Mouse (Mus musculus) hindbrain, embryonic 12.5 days (tissue): ENCODE measurements around the gene Ncs1. TPM values are rescaled to one million over a fixed set of nuclear protein-coding genes. Genes with fewer than 3 reads are reported as not detected.

Experiments
- ATAC-seq: fragments of 200-750 bp; cut with Nextera tagmentation; 2 replicates; pipeline ENCODE4 v1.8.0; 2017; ENCODE audit warnings: moderate TSS enrichment; ENCODE audit not compliant: low FRiP score
- H3K27ac ChIP-seq: fragments of 300-500 bp; sonication (generic); 2 replicates; pipeline ENCODE4 v1.5.1; 2016; ENCODE audit warnings: mild to moderate bottlenecking
- H3K27me3 ChIP-seq: fragments of 300-500 bp; sonication (generic); 2 replicates; pipeline ENCODE4 v1.6.1; 2016; ENCODE audit warnings: mild to moderate bottlenecking
- H3K36me3 ChIP-seq: fragments of 300-500 bp; sonication (generic); 2 replicates; pipeline ENCODE4 v1.6.1; 2016; ENCODE audit warnings: mild to moderate bottlenecking
- H3K4me1 ChIP-seq: fragments of 300-500 bp; sonication (generic); 2 replicates; pipeline ENCODE4 v1.6.1; 2016
- H3K4me2 ChIP-seq: fragments of 300-500 bp; sonication (generic); replicated peaks from 2 replicates; pipeline ENCODE4 v1.6.1; 2016; ENCODE audit warnings: mild to moderate bottlenecking
- H3K4me3 ChIP-seq: fragments of 300-500 bp; sonication (generic); 2 replicates; pipeline ENCODE4 v1.5.1; 2016; ENCODE audit warnings: mild to moderate bottlenecking
- H3K9ac ChIP-seq: fragments of 300-500 bp; sonication (generic); 2 replicates; pipeline ENCODE4 v1.6.1; 2016; ENCODE audit warnings: mild to moderate bottlenecking, moderate library complexity
- H3K9me3 ChIP-seq: fragments of 300-500 bp; sonication (generic); replicated peaks from 2 replicates; pipeline ENCODE4 v1.6.1; 2016; ENCODE audit warnings: mild to moderate bottlenecking
- WGBS: fragments of 180-500 bp; shearing (Covaris S2); methylation state at CpG from one replicate; pipeline ENCODE4 v1.1.7; 2016; 5-methylcytosine and 5-hydroxymethylcytosine counted together
- polyA plus RNA-seq: library from polyadenylated mRNA; unstranded; fragments of >200 nt; fragmentation: Nextera tagmentation; extraction: Ambion mirVana; gene quantifications from 2 replicates; pipeline ENCODE4 v1.2.1, GENCODE M21; 2016

Gene Ncs1
- polyA plus RNA-seq, 1 experiment from 2014 or later = 107 TPM

- Histone ChIP-seq H3K4me3 (no peak overlapping the region), H3K9ac (peak overlapping the region; percentile 43; the same call in 1 of the 2 replicates), H3K9me3 (no peaks in the 10 kb centered on the region), H3K27ac (peak overlapping the region; percentile 71), H3K27me3 (no peaks in the 10 kb centered on the region), H3K36me3 (no peaks in the 10 kb centered on the region), H3K4me1 (peaks cover 71% of the 10 kb centered on the region), H3K4me2 (no peak overlapping the region; the same call in 1 of the 2 replicates)
- 50% methylated on average over 10 of the region's 10 CpGs for WGBS
- ATAC-seq = peak; percentile 12; the same call in 1 of the 2 replicates
These were observed 18.2 kb downstream of the Ncs1 start for GRCm38 (mm10) chr2:31263746-31264378.

GRCm38 (mm10) chr2:31267447-31267846 is 21.8 kb downstream of the Ncs1 start:
- peak; percentile 59 for ATAC-seq
- H3K4me3 ChIP-seq = no peak overlapping the region
- peaks cover 66% of the 10 kb centered on the region for H3K4me1 ChIP-seq
- H3K4me2 ChIP-seq = peak overlapping the region; percentile 12; the same call in 1 of the 2 replicates
- H3K27ac ChIP-seq = peak overlapping the region; percentile 71
- no peaks in the 10 kb centered on the region for H3K27me3 ChIP-seq
- no peak overlapping the region for H3K9ac ChIP-seq
- H3K9me3 ChIP-seq = no peaks in the 10 kb centered on the region
- no peaks in the 10 kb centered on the region for H3K36me3 ChIP-seq
- WGBS = 28% methylated on average over 6 of the region's 6 CpGs

- WGBS = 40% methylated on average over 5 of the region's 5 CpGs
- no peaks in the 10 kb centered on the region for H3K36me3 ChIP-seq
- ATAC-seq = no peak
- H3K9me3 ChIP-seq = no peaks in the 10 kb centered on the region
- H3K27me3 ChIP-seq = no peaks in the 10 kb centered on the region
- H3K27ac ChIP-seq = peak overlapping the region; percentile 71; the same call in 1 of the 2 replicates
- no peak overlapping the region for H3K4me2 ChIP-seq
- no peak overlapping the region for H3K9ac ChIP-seq
- peaks cover 54% of the 10 kb centered on the region for H3K4me1 ChIP-seq
- no peak overlapping the region for H3K4me3 ChIP-seq
These were observed 23.0 kb downstream of the Ncs1 start for GRCm38 (mm10) chr2:31268631-31269030.

- no peaks in the 10 kb centered on the region for H3K36me3 ChIP-seq
- H3K9ac ChIP-seq = no peak overlapping the region
- H3K27ac ChIP-seq = 0 out of 2 replicates have a peak overlapping the region, but pooled peaks have one; percentile 71
- no peaks in the 10 kb centered on the region for H3K9me3 ChIP-seq
- H3K4me1 ChIP-seq = peaks cover 51% of the 10 kb centered on the region
- no peaks in the 10 kb centered on the region for H3K27me3 ChIP-seq
- no peak for ATAC-seq
- WGBS = 93% methylated on average over 6 of the region's 6 CpGs
- H3K4me2 ChIP-seq = no peak overlapping the region
- H3K4me3 ChIP-seq = no peak overlapping the region
These were observed 23.6 kb downstream of the Ncs1 start for GRCm38 (mm10) chr2:31269188-31269587.

GRCm38 (mm10) chr2:31269847-31270246 is 24.2 kb downstream of the Ncs1 start:
- Histone ChIP-seq H3K27me3 (no peaks in the 10 kb centered on the region), H3K9me3 (no peaks in the 10 kb centered on the region), H3K9ac (no peak overlapping the region), H3K4me3 (no peak overlapping the region), H3K36me3 (no peaks in the 10 kb centered on the region), H3K4me1 (peaks cover 46% of the 10 kb centered on the region), H3K4me2 (no peak overlapping the region), H3K27ac (no peak overlapping the region)
- WGBS = 96% methylated on average over 10 of the region's 10 CpGs
- no peak for ATAC-seq

- Histone ChIP-seq H3K27ac (no peak overlapping the region), H3K9me3 (no peaks in the 10 kb centered on the region), H3K4me3 (no peak overlapping the region), H3K36me3 (peaks cover 5% of the 10 kb centered on the region), H3K9ac (no peak overlapping the region), H3K4me1 (peaks cover 39% of the 10 kb centered on the region), H3K27me3 (no peaks in the 10 kb centered on the region), H3K4me2 (no peak overlapping the region)
- 95% methylated on average over 8 of the region's 8 CpGs for WGBS
- ATAC-seq = no peak
These were observed 24.8 kb downstream of the Ncs1 start for GRCm38 (mm10) chr2:31270470-31270869.

GRCm38 (mm10) chr2:31271071-31271470 is 25.4 kb downstream of the Ncs1 start:
- Histone ChIP-seq H3K9me3 (no peaks in the 10 kb centered on the region), H3K27me3 (no peaks in the 10 kb centered on the region), H3K4me2 (no peak overlapping the region), H3K4me1 (peaks cover 33% of the 10 kb centered on the region), H3K27ac (no peak overlapping the region), H3K9ac (no peak overlapping the region), H3K4me3 (no peak overlapping the region), H3K36me3 (peaks cover 11% of the 10 kb centered on the region)
- no peak for ATAC-seq
- WGBS = 77% methylated on average over 1 of the region's 1 CpGs

- Histone ChIP-seq H3K4me2 (no peak overlapping the region), H3K4me1 (peaks cover 4% of the 10 kb centered on the region; the same call in 1 of the 2 replicates), H3K27ac (no peak overlapping the region), H3K9ac (no peak overlapping the region), H3K27me3 (no peaks in the 10 kb centered on the region), H3K9me3 (no peaks in the 10 kb centered on the region), H3K36me3 (peaks cover 26% of the 10 kb centered on the region), H3K4me3 (no peak overlapping the region)
- ATAC-seq = no peak
- WGBS = 87% methylated on average over 6 of the region's 6 CpGs
These were observed 29.4 kb downstream of the Ncs1 start for GRCm38 (mm10) chr2:31274993-31275392.

GRCm38 (mm10) chr2:31277810-31278209 is 32.2 kb downstream of the Ncs1 start:
- no peaks in the 10 kb centered on the region for H3K9me3 ChIP-seq
- no peak overlapping the region for H3K4me2 ChIP-seq
- no peak for ATAC-seq
- H3K27ac ChIP-seq = no peak overlapping the region
- peak overlapping the region; percentile 18; the same call in 1 of the 2 replicates for H3K9ac ChIP-seq
- no peaks in the 10 kb centered on the region for H3K27me3 ChIP-seq
- no peak overlapping the region for H3K4me3 ChIP-seq
- H3K36me3 ChIP-seq = peaks cover 50% of the 10 kb centered on the region
- peaks cover 4% of the 10 kb centered on the region; the same call in 1 of the 2 replicates for H3K4me1 ChIP-seq
- WGBS = 77% methylated on average over 6 of the region's 6 CpGs

GRCm38 (mm10) chr2:31278483-31278882 is 32.9 kb downstream of the Ncs1 start:
- Histone ChIP-seq H3K4me2 (no peak overlapping the region), H3K9me3 (no peaks in the 10 kb centered on the region), H3K27ac (no peak overlapping the region), H3K36me3 (peaks cover 57% of the 10 kb centered on the region), H3K27me3 (no peaks in the 10 kb centered on the region), H3K9ac (0 out of 2 replicates have a peak overlapping the region, but pooled peaks have one; percentile 18), H3K4me1 (peaks cover 4% of the 10 kb centered on the region; the same call in 1 of the 2 replicates), H3K4me3 (no peak overlapping the region)
- 64% methylated on average over 5 of the region's 5 CpGs for WGBS
- no peak for ATAC-seq

- peaks cover 71% of the 10 kb centered on the region for H3K36me3 ChIP-seq
- no peaks in the 10 kb centered on the region for H3K4me1 ChIP-seq
- ATAC-seq = no peak
- 85% methylated on average over 8 of the region's 8 CpGs for WGBS
- H3K9me3 ChIP-seq = no peaks in the 10 kb centered on the region
- no peak overlapping the region for H3K27ac ChIP-seq
- no peaks in the 10 kb centered on the region for H3K27me3 ChIP-seq
- H3K9ac ChIP-seq = no peak overlapping the region
- no peak overlapping the region for H3K4me2 ChIP-seq
- H3K4me3 ChIP-seq = no peak overlapping the region
These were observed 35.5 kb downstream of the Ncs1 start for GRCm38 (mm10) chr2:31281138-31281537.

- H3K27ac ChIP-seq = no peak overlapping the region
- peaks cover 71% of the 10 kb centered on the region for H3K36me3 ChIP-seq
- no peak overlapping the region for H3K4me3 ChIP-seq
- H3K4me2 ChIP-seq = no peak overlapping the region
- no peaks in the 10 kb centered on the region for H3K4me1 ChIP-seq
- no peaks in the 10 kb centered on the region for H3K27me3 ChIP-seq
- no peaks in the 10 kb centered on the region for H3K9me3 ChIP-seq
- no peak for ATAC-seq
- 48% methylated on average over 7 of the region's 7 CpGs for WGBS
- H3K9ac ChIP-seq = no peak overlapping the region
These were observed 36.6 kb downstream of the Ncs1 start for GRCm38 (mm10) chr2:31282266-31282665.

- H3K36me3 ChIP-seq = peaks cover 75% of the 10 kb centered on the region
- WGBS = 93% methylated on average over 12 of the region's 12 CpGs
- H3K27ac ChIP-seq = no peak overlapping the region
- no peak overlapping the region for H3K9ac ChIP-seq
- no peaks in the 10 kb centered on the region for H3K4me1 ChIP-seq
- H3K27me3 ChIP-seq = no peaks in the 10 kb centered on the region
- H3K9me3 ChIP-seq = no peaks in the 10 kb centered on the region
- no peak overlapping the region for H3K4me2 ChIP-seq
- ATAC-seq = no peak
- H3K4me3 ChIP-seq = no peak overlapping the region
These were observed 37.3 kb downstream of the Ncs1 start for GRCm38 (mm10) chr2:31282880-31283279.
